Mouse (Mus musculus): Measurements from ENCODE around the gene Olfr1463. TPM values are rescaled to one million over a fixed set of nuclear protein-coding genes. Genes with fewer than 3 reads are reported as not detected.

Gene Olfr1463
- polyA plus RNA-seq (2016; fragmentation: Nextera tagmentation; extraction: Ambion mirVana) = not detected in 2 replicates

DNA sequence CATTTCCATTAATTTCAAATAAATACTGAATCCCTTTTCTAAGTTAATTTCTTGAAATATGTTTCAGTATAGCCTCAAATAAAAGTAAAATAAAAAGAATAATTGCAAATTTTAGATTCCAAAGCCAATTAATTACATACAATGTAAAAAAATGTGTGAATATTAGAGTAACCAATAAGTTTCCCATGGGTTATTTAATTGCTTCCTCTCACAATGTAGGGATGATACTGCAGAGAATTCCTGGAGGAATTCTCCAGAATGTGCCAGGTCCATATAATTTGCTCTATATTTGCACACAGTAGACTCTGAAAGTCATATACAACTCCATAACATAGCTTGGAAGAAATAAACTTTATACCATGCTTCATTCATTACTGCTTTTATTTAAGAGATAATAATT is at the start of gene Olfr1463:
TSS of gene Olfr1463 (plus strand) at position 301 of the 400 bp plus-strand sequence.
- H3K4me1 ChIP-seq = no peaks in the 10 kb centered on the region
- no peaks in the 10 kb centered on the region for H3K9me3 ChIP-seq (replicated peaks)
- H3K9ac ChIP-seq = no peak within 1 kb of the TSS
- H3K4me3 ChIP-seq = no peak within 1 kb of the TSS
- H3K36me3 ChIP-seq = no peaks in the 10 kb centered on the region
- no peak within 1 kb of the TSS for H3K27ac ChIP-seq
- ATAC-seq = no peak
- no peaks in the 10 kb centered on the region for H3K27me3 ChIP-seq (replicated peaks)
- H3K4me2 ChIP-seq = no peak within 1 kb of the TSS

DNA sequence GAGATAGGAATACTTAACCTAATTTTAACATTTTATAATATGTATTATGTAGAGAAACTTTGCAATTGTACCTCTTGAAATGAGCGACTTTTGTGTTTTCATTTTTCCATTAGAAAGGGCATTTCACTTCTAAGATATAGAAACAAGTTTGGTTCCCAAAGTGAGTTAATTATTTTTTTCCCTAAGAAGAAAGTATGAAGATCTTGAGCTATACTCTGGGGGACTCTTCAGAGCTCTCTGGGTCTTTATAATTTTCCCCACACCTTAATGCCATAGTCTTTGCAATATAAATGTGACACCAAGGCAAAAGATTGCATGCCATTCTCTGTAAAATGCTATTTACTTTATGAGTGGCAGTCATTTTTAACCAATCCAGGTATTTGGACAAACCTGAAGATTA is 45.7 kb upstream of the Olfr1463 start, which contains the start of gene Olfr1462:
TSS of gene Olfr1462 (plus strand) at position 301 of the 400 bp plus-strand sequence.
- Histone ChIP-seq H3K9ac (no peak within 1 kb of the TSS), H3K4me2 (no peak within 1 kb of the TSS), H3K4me1 (no peaks in the 10 kb centered on the region), H3K9me3 (replicated peaks) (peaks cover 3% of the 10 kb centered on the region; the same call in 1 of the 2 replicates), H3K4me3 (no peak within 1 kb of the TSS), H3K27me3 (replicated peaks) (no peaks in the 10 kb centered on the region), H3K27ac (no peak within 1 kb of the TSS), H3K36me3 (no peaks in the 10 kb centered on the region)
- 65% methylated on average over 1 of the region's 1 CpGs for WGBS (ENCODE audit: insufficient replicate concordance)
- no peak for ATAC-seq

DNA sequence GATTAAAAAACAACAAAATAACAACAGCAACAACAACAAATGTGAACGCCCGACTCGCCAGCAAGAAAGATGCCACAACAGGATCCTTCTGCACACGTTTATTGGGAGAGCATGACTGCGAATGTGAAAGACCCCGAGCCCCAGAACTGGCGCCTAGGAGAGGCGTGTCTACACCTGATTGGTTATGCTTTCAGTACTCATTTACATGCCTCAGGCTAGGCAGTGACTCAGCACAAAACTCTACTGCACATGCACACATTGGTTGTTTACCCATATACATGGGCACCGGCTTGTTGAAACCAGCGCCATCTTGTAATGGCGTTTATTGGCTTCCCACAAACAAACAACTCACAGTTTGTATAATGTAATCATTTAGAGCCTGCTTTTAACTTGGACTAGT is 9.5 kb upstream of the Olfr1463 start:
- H3K4me1 ChIP-seq = no peaks in the 10 kb centered on the region
- H3K9ac ChIP-seq = no peak overlapping the region
- 80% methylated on average over 11 of the region's 11 CpGs for WGBS (ENCODE audit: insufficient replicate concordance)
- 0 out of 2 replicates have a peak, but pooled peaks cover 4% of the 10 kb centered on the region for H3K9me3 ChIP-seq (replicated peaks)
- no peaks in the 10 kb centered on the region for H3K36me3 ChIP-seq
- no peak overlapping the region for H3K4me2 ChIP-seq
- H3K27me3 ChIP-seq (replicated peaks) = no peaks in the 10 kb centered on the region
- H3K27ac ChIP-seq = no peak overlapping the region
- ATAC-seq = no peak
- H3K4me3 ChIP-seq = no peak overlapping the region

Other genes with a start within 250 kb of the Olfr1463 start
- not detected in 2 replicates for gene Olfr1451, start 236.3 kb upstream of the Olfr1463 start, polyA plus RNA-seq (2016; fragmentation: Nextera tagmentation; extraction: Ambion mirVana)
- not detected in 2 replicates for gene Olfr1453, start 203.0 kb upstream of the Olfr1463 start, polyA plus RNA-seq (2016; fragmentation: Nextera tagmentation; extraction: Ambion mirVana)
- not detected in 2 replicates for gene Olfr1454, start 170.7 kb upstream of the Olfr1463 start, polyA plus RNA-seq (2016; fragmentation: Nextera tagmentation; extraction: Ambion mirVana)
- gene Olfr1457, start 133.4 kb upstream of the Olfr1463 start, polyA plus RNA-seq (2016; fragmentation: Nextera tagmentation; extraction: Ambion mirVana) = not detected in 2 replicates
- not detected in 2 replicates for gene Olfr1458, start 124.6 kb upstream of the Olfr1463 start, polyA plus RNA-seq (2016; fragmentation: Nextera tagmentation; extraction: Ambion mirVana)
- not detected in 2 replicates for gene Olfr1459, start 81.8 kb upstream of the Olfr1463 start, polyA plus RNA-seq (2016; fragmentation: Nextera tagmentation; extraction: Ambion mirVana)
- not detected in 2 replicates for gene Olfr1461, start 68.3 kb upstream of the Olfr1463 start, polyA plus RNA-seq (2016; fragmentation: Nextera tagmentation; extraction: Ambion mirVana)
- not detected in 2 replicates for gene Olfr1462, start 45.6 kb upstream of the Olfr1463 start, polyA plus RNA-seq (2016; fragmentation: Nextera tagmentation; extraction: Ambion mirVana)
- not detected in 2 replicates for gene Olfr1465, start 84.2 kb downstream of the Olfr1463 start, polyA plus RNA-seq (2016; fragmentation: Nextera tagmentation; extraction: Ambion mirVana)
- gene Olfr1466, start 107.5 kb downstream of the Olfr1463 start, polyA plus RNA-seq (2016; fragmentation: Nextera tagmentation; extraction: Ambion mirVana) = not detected in 2 replicates
- gene Olfr1467, start 130.9 kb downstream of the Olfr1463 start, polyA plus RNA-seq (2016; fragmentation: Nextera tagmentation; extraction: Ambion mirVana) = not detected in 2 replicates
- not detected in 2 replicates for gene Olfr1469, start 176.5 kb downstream of the Olfr1463 start, polyA plus RNA-seq (2016; fragmentation: Nextera tagmentation; extraction: Ambion mirVana)
- not detected in 2 replicates for gene Olfr1471, start 212.1 kb downstream of the Olfr1463 start, polyA plus RNA-seq (2016; fragmentation: Nextera tagmentation; extraction: Ambion mirVana)
- not detected in 2 replicates for gene Olfr1472, start 224.8 kb downstream of the Olfr1463 start, polyA plus RNA-seq (2016; fragmentation: Nextera tagmentation; extraction: Ambion mirVana)
- not detected in 2 replicates for gene Olfr1474, start 238.2 kb downstream of the Olfr1463 start, polyA plus RNA-seq (2016; fragmentation: Nextera tagmentation; extraction: Ambion mirVana)
- not detected in 2 replicates for gene Olfr1475, start 248.9 kb downstream of the Olfr1463 start, polyA plus RNA-seq (2016; fragmentation: Nextera tagmentation; extraction: Ambion mirVana)

All from liver, embryonic 12.5 days (tissue).